Mouse (Mus musculus) MEL (cell line): ENCODE measurements around the gene Lexm. TPM values are rescaled to one million over a fixed set of nuclear protein-coding genes. Genes with fewer than 3 reads are reported as not detected.

ENCODE experiments used
- DNase-seq: peaks from one replicate; pipeline ENCODE4 v3.0.0; 2011; ENCODE audit warnings: low read depth, low spot score
- H3K27ac ChIP-seq: 2 replicates; pipeline ENCODE4 v1.5.1; 2012; ENCODE audit warnings: low read depth, mild to moderate bottlenecking, control low read depth, low read length, moderate library complexity; ENCODE audit not compliant: control insufficient read depth
- H3K27me3 ChIP-seq, 2 experiments: fragments of 150-350 bp in 1 of 2; sonication (generic) in 1 of 2; 2 replicates each; pipeline ENCODE4 v1.6.1; 2012; ENCODE audit warnings: low read length in 2 of 2, mild to moderate bottlenecking in 2 of 2, improper control_type of control experiment in 1 of 2, moderate library complexity in 1 of 2; ENCODE audit not compliant: insufficient read depth in 2 of 2, control insufficient read depth in 1 of 2
- H3K36me3 ChIP-seq, 2 experiments: 2 replicates each; pipeline ENCODE4 v1.6.1; 2012 to 2014; ENCODE audit warnings: low read length in 2 of 2, improper control_type of control experiment in 1 of 2, inconsistent platforms in 1 of 2, mild to moderate bottlenecking in 1 of 2; ENCODE audit not compliant: insufficient read depth in 2 of 2, control insufficient read depth in 1 of 2
- H3K4me1 ChIP-seq, 2 experiments: fragments of 150-350 bp in 1 of 2; sonication (generic) in 1 of 2; 2 replicates each; pipeline ENCODE4 v1.6.1; 2012; ENCODE audit warnings: low read length in 2 of 2, improper control_type of control experiment in 1 of 2, mild to moderate bottlenecking in 1 of 2; ENCODE audit not compliant: insufficient read depth in 2 of 2, control insufficient read depth in 1 of 2
- H3K4me3 ChIP-seq, 2 experiments: fragments of 150-350 bp in 1 of 2; sonication (generic) in 1 of 2; 2 replicates each; pipeline ENCODE4 v1.5.1; 2012; ENCODE audit warnings: low read depth in 2 of 2, low read length in 2 of 2, mild to moderate bottlenecking in 2 of 2, moderate library complexity in 2 of 2, control low read depth in 1 of 2, improper control_type of control experiment in 1 of 2; ENCODE audit not compliant: control insufficient read depth in 1 of 2, insufficient read depth in 1 of 2
- H3K79me2 ChIP-seq: 2 replicates; pipeline ENCODE4 v1.6.1; 2012; ENCODE audit warnings: mild to moderate bottlenecking, low read length, moderate library complexity; ENCODE audit not compliant: control insufficient read depth, poor library complexity, insufficient read depth
- H3K9ac ChIP-seq: 2 replicates; pipeline ENCODE4 v1.6.1; 2012; ENCODE audit warnings: low read depth, mild to moderate bottlenecking, control low read depth, low read length, moderate library complexity; ENCODE audit not compliant: control insufficient read depth, poor library complexity, severe bottlenecking
- H3K9me3 ChIP-seq: fragments of 150-350 bp; sonication (generic); replicated peaks from 2 replicates; pipeline ENCODE4 v1.6.1; 2012; ENCODE audit warnings: mild to moderate bottlenecking, low read length, improper control_type of control experiment, moderate library complexity; ENCODE audit not compliant: insufficient read depth
- CHD1 ChIP-seq: IDR thresholded peaks from 2 replicates; pipeline ENCODE4 v1.6.1; 2012; ENCODE audit warnings: low read depth, mild to moderate bottlenecking, inconsistent platforms, low read length, improper control_type of control experiment
- CTCF ChIP-seq, 3 experiments: IDR thresholded peaks in 2 of 3; conservative IDR thresholded peaks in 1 of 3; 2 replicates each; pipeline ENCODE4 v1.5.1; 2011 to 2012; ENCODE audit warnings: low read length in 3 of 3, low read depth in 2 of 3, mild to moderate bottlenecking in 2 of 3, improper control_type of control experiment in 1 of 3, inconsistent platforms in 1 of 3, mixed read lengths in 1 of 3, moderate library complexity in 1 of 3; ENCODE audit not compliant: control insufficient read depth in 1 of 3, insufficient read depth in 1 of 3, poor library complexity in 1 of 3, severe bottlenecking in 1 of 3
- ELF1 ChIP-seq: IDR thresholded peaks from 2 replicates; pipeline ENCODE4 v1.6.1; 2014; ENCODE audit warnings: low read depth, mild to moderate bottlenecking, inconsistent platforms, low read length, improper control_type of control experiment, moderate library complexity
- EP300 ChIP-seq, 2 experiments: IDR thresholded peaks; 2 replicates each; pipeline ENCODE4 v1.6.1; 2011; ENCODE audit warnings: improper control_type of control experiment in 2 of 2, low read length in 2 of 2, low read depth in 1 of 2, mild to moderate bottlenecking in 1 of 2
- ETS1 ChIP-seq: IDR thresholded peaks from 2 replicates; pipeline ENCODE4 v1.6.1; 2012; ENCODE audit warnings: low read depth, mild to moderate bottlenecking, inconsistent platforms, low read length, improper control_type of control experiment, moderate library complexity
- GABPA ChIP-seq: IDR thresholded peaks from 2 replicates; pipeline ENCODE4 v1.6.1; 2012; ENCODE audit warnings: low read depth, mild to moderate bottlenecking, inconsistent platforms, low read length, improper control_type of control experiment, moderate library complexity
- GATA1 ChIP-seq: IDR thresholded peaks from 2 replicates; pipeline ENCODE4 v1.6.1; 2011; ENCODE audit warnings: low read depth, low read length, improper control_type of control experiment
- HCFC1 ChIP-seq: IDR thresholded peaks from 2 replicates; pipeline ENCODE4 v1.6.1; 2012; ENCODE audit warnings: low read depth, mild to moderate bottlenecking, inconsistent platforms, low read length, improper control_type of control experiment, moderate library complexity
- KAT2A ChIP-seq: conservative IDR thresholded peaks from 2 replicates; pipeline ENCODE4 v1.6.1; 2012; ENCODE audit warnings: low read depth, low read length, improper control_type of control experiment, inconsistent platforms
- MAFK ChIP-seq: IDR thresholded peaks from 2 replicates; pipeline ENCODE4 v1.6.1; 2011; ENCODE audit warnings: low read depth, mild to moderate bottlenecking, low read length, improper control_type of control experiment, borderline replicate concordance
- MAX ChIP-seq: IDR thresholded peaks from 2 replicates; pipeline ENCODE4 v1.6.1; 2011; ENCODE audit warnings: low read length, improper control_type of control experiment
- MAZ ChIP-seq: IDR thresholded peaks from 2 replicates; pipeline ENCODE4 v1.6.1; 2012; ENCODE audit warnings: low read depth, mild to moderate bottlenecking, inconsistent platforms, low read length, improper control_type of control experiment
- MXI1 ChIP-seq: IDR thresholded peaks from 2 replicates; pipeline ENCODE4 v1.6.1; 2011; ENCODE audit warnings: mild to moderate bottlenecking, low read depth, low read length, improper control_type of control experiment
- MYB ChIP-seq: IDR thresholded peaks from 2 replicates; pipeline ENCODE4 v1.6.1; 2011; ENCODE audit warnings: mild to moderate bottlenecking, low read depth, low read length, improper control_type of control experiment
- MYC ChIP-seq: IDR thresholded peaks from 2 replicates; pipeline ENCODE4 v1.6.1; 2011; ENCODE audit warnings: low read depth, mild to moderate bottlenecking, low read length, improper control_type of control experiment, moderate library complexity
- NELFE ChIP-seq: IDR thresholded peaks from 2 replicates; pipeline ENCODE4 v1.6.1; 2011; ENCODE audit warnings: low read depth, low read length, improper control_type of control experiment
- POLR2A ChIP-seq, 2 experiments: IDR thresholded peaks; 2 replicates each; pipeline ENCODE4 v1.6.1; 2011 to 2012; ENCODE audit warnings: low read length in 2 of 2, mild to moderate bottlenecking in 2 of 2, control low read depth in 1 of 2, improper control_type of control experiment in 1 of 2, low read depth in 1 of 2, moderate library complexity in 1 of 2; ENCODE audit not compliant: control insufficient read depth in 1 of 2, insufficient read depth in 1 of 2, poor library complexity in 1 of 2
- POLR2AphosphoS2 ChIP-seq: IDR thresholded peaks from 2 replicates; pipeline ENCODE4 v1.6.1; 2011; ENCODE audit warnings: low read length, improper control_type of control experiment
- RCOR1 ChIP-seq: IDR thresholded peaks from 2 replicates; pipeline ENCODE4 v1.6.1; 2012; ENCODE audit warnings: low read depth, mild to moderate bottlenecking, inconsistent platforms, low read length, improper control_type of control experiment
- SIN3A ChIP-seq: IDR thresholded peaks from 2 replicates; pipeline ENCODE4 v1.6.1; 2012; ENCODE audit warnings: low read length, improper control_type of control experiment, inconsistent platforms
- SMC3 ChIP-seq: IDR thresholded peaks from 2 replicates; pipeline ENCODE4 v1.6.1; 2011; ENCODE audit warnings: low read depth, low read length, improper control_type of control experiment
- TAL1 ChIP-seq: IDR thresholded peaks from 2 replicates; pipeline ENCODE4 v1.6.1; 2012; ENCODE audit warnings: mild to moderate bottlenecking, inconsistent platforms, low read length, moderate library complexity, mixed read lengths
- TBP ChIP-seq: IDR thresholded peaks from 2 replicates; pipeline ENCODE4 v1.8.0; 2011; ENCODE audit warnings: low read depth, low read length, improper control_type of control experiment
- TCF12 ChIP-seq: IDR thresholded peaks from 2 replicates; pipeline ENCODE4 v1.6.1; 2014; ENCODE audit warnings: low read depth, mild to moderate bottlenecking, inconsistent platforms, low read length, improper control_type of control experiment, moderate library complexity
- UBTF ChIP-seq: IDR thresholded peaks from 2 replicates; pipeline ENCODE4 v1.6.1; 2012; ENCODE audit warnings: low read depth, mild to moderate bottlenecking, inconsistent platforms, low read length, improper control_type of control experiment, moderate library complexity, borderline replicate concordance; ENCODE audit not compliant: insufficient read depth
- ZKSCAN1 ChIP-seq: IDR thresholded peaks from 2 replicates; pipeline ENCODE4 v1.6.1; 2012; ENCODE audit warnings: low read depth, mild to moderate bottlenecking, inconsistent platforms, low read length, improper control_type of control experiment, moderate library complexity
- ZMIZ1 ChIP-seq: IDR thresholded peaks from 2 replicates; pipeline ENCODE4 v1.6.1; 2012; ENCODE audit warnings: low read depth, mild to moderate bottlenecking, inconsistent platforms, low read length, improper control_type of control experiment, moderate library complexity
- ZNF384 ChIP-seq: IDR thresholded peaks from 2 replicates; pipeline ENCODE4 v1.6.1; 2012; ENCODE audit warnings: low read depth, mild to moderate bottlenecking, inconsistent platforms, low read length, improper control_type of control experiment
- polyA plus RNA-seq, 2 experiments: library from polyadenylated mRNA; stranded (reverse) in 1 of 2; unstranded in 1 of 2; fragments of >175 nt in 1 of 2; fragments of >200 nt in 1 of 2; gene quantifications; 2 replicates each; pipeline versions ENCODE4 v1.2.1 to v1.2.4; 2012; ENCODE audit warnings: low replicate concordance in 2 of 2, low read depth in 1 of 2; ENCODE audit not compliant: insufficient read length in 2 of 2, insufficient read depth in 1 of 2, missing spikeins in 1 of 2
- total RNA-seq: library from RNA; depleted of rRNA; stranded (reverse); fragments of 300-350 nt; gene quantifications from 2 replicates; pipeline ENCODE4 v1.2.3, GENCODE M21; 2012

The Lexm gene
- total and polyA plus RNA-seq, 3 experiments: 6.1 to 17.5 TPM; not detected in 1

DNA sequence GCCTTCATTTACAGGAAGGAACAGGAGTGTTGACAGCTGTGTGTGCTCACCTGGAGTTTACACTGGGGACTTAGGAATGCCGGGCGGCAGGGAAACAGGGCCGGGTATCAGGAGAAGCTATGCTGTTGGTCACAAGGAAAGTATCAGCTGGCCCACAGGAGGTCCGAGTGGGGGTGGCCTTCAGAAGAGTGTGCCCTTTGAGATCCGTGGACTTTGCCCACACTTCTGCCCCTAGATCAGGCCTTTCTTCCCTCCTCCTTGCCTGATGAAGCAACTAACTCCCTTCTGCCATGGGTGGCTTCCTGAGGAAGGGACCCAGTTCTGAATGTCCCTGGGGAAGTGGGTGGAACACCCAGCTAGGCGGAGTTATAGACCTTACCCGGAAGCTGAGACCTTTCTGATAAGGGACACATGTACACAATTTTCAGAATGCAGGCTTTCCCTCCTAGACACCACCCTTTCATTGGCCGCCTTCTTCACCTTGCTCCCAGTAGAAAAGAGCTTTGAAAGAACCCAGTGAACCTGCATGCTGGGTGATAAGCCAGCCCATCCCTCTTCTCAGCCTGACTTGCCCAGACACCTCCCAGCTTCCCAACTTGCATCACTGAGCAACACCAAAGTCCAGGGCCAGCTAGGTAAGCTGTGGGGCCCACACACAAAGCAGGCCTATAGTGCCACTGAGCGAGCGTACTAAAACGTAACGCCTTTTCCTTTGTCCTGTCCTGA lies 34.5 kb downstream of the Lexm start:
- no peaks in the 10 kb centered on the region for H3K79me2 ChIP-seq
- TF ChIP-seq ELF1: peak; percentile 78
- TF ChIP-seq MXI1: peak; percentile 43; the same call in 1 of the 2 replicates
- peak; percentile 78 for TF ChIP-seq GATA1
- peak; percentile 35 to 39; a peak in 2 of 4 replicates for TF ChIP-seq EP300 (IDR thresholded peaks at IDR 0.05; ENCODE audit: low read depth in 1 of 2, low read length in 2 of 2)
- no peak for TF ChIP-seq CTCF (IDR thresholded peaks at IDR 0.05 in 2 of 3, conservative IDR thresholded peaks at IDR 0.05 in 1 of 3; ENCODE audit: control insufficient read depth in 1 of 3, insufficient read depth in 1 of 3, low read depth in 2 of 3, low read length in 3 of 3, poor library complexity in 1 of 3, severe bottlenecking in 1 of 3)
- peak; percentile 76 for TF ChIP-seq MAX
- no peak for TF ChIP-seq RCOR1
- 0 out of 4 replicates have a peak, but pooled peaks of 1 of the 2 experiments have one; percentile 12 for TF ChIP-seq POLR2A (IDR thresholded peaks at IDR 0.05; ENCODE audit: control insufficient read depth in 1 of 2, insufficient read depth in 1 of 2, low read depth in 1 of 2, low read length in 2 of 2, poor library complexity in 1 of 2)
- TF ChIP-seq TCF12: 0 out of 2 replicates have a peak, but pooled peaks have one; percentile 17
- TF ChIP-seq MAZ: no peak
- peak; percentile 80 for TF ChIP-seq MYC
- peak; percentile 53; the same call in 1 of the 2 replicates for TF ChIP-seq TBP
- TF ChIP-seq KAT2A: no peak
- TF ChIP-seq TAL1: peak; percentile 65
- peak; percentile 53; the same call in 1 of the 2 replicates for TF ChIP-seq SIN3A
- H3K36me3 ChIP-seq: peaks cover 4 to 26% of the 10 kb centered on the region in 2 experiments
- peak overlapping the region; percentile 87 for H3K27ac ChIP-seq
- H3K27me3 ChIP-seq: no peaks in the 10 kb centered on the region
- DNase-seq: peak; percentile 87
- peak overlapping the region; percentile 34 for H3K9ac ChIP-seq
- no peak overlapping the region for H3K4me3 ChIP-seq
- H3K9me3 ChIP-seq: no peaks in the 10 kb centered on the region
- peaks cover 18 to 30% of the 10 kb centered on the region in 2 experiments for H3K4me1 ChIP-seq

DNA sequence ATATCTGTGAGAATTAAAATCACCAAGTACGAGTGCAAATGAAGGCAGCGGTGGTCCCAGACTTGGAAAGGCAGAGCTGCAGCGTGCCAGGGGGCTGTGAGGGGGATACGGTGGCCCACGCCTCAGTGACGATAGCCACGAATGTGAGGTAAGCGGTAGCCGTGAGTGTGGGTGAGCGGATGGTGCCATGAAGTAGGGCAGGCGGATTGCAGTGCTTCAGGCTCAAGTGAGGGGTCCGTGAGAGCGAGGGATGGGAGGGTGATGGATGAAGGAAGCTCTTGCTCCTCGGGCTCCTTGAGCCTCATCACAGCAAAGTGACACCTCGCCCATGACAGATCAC lies 35.2 kb downstream of the Lexm start:
- TF ChIP-seq ETS1 (no peak), NELFE (no peak), UBTF (no peak), ZNF384 (no peak), ZMIZ1 (no peak), SMC3 (no peak), GABPA (no peak), GATA1 (no peak), MYB (no peak), POLR2AphosphoS2 (no peak), KAT2A (no peak), MAZ (no peak), ELF1 (no peak), TAL1 (no peak), CHD1 (no peak), HCFC1 (no peak), MAFK (no peak), ZKSCAN1 (no peak), MXI1 (no peak), POLR2A (IDR thresholded peaks at IDR 0.05; ENCODE audit: control insufficient read depth in 1 of 2, insufficient read depth in 1 of 2, low read depth in 1 of 2, low read length in 2 of 2, poor library complexity in 1 of 2) (no peak)

More for the DNA sequence above, 35.2 kb downstream of the Lexm start:
- Histone ChIP-seq H3K9ac (no peak overlapping the region), H3K4me3 (no peak overlapping the region), H3K36me3 (peaks cover 4 to 26% of the 10 kb centered on the region in 2 experiments), H3K79me2 (no peaks in the 10 kb centered on the region), H3K27me3 (no peaks in the 10 kb centered on the region), H3K9me3 (no peaks in the 10 kb centered on the region), H3K4me1 (peaks cover 18 to 30% of the 10 kb centered on the region in 2 experiments), H3K27ac (peak overlapping the region; percentile 87)
- no peak for DNase-seq
